Mouse (Mus musculus) lung, embryonic 15.5 days (tissue): ENCODE measurements around the gene Pih1d2. TPM values are rescaled to one million over a fixed set of nuclear protein-coding genes. Genes with fewer than 3 reads are reported as not detected.

ENCODE experiments used
- ATAC-seq: fragments of 200-750 bp; cut with Nextera tagmentation; 2 replicates; pipeline ENCODE4 v1.8.0; 2017; ENCODE audit warnings: moderate number of reproducible peaks, borderline replicate concordance; ENCODE audit not compliant: low FRiP score, low TSS enrichment; ENCODE audit errors: extremely low read depth
- H3K27ac ChIP-seq: fragments of 300-500 bp; sonication (generic); 2 replicates; pipeline ENCODE4 v1.5.1; 2015; ENCODE audit warnings: moderate library complexity, mild to moderate bottlenecking, inconsistent platforms
- H3K27me3 ChIP-seq: fragments of 300-500 bp; sonication (generic); 2 replicates; pipeline ENCODE4 v1.6.1; 2015; ENCODE audit warnings: inconsistent platforms
- H3K36me3 ChIP-seq: fragments of 300-500 bp; sonication (generic); 2 replicates; pipeline ENCODE4 v1.6.1; 2015; ENCODE audit warnings: inconsistent platforms
- H3K4me1 ChIP-seq: fragments of 300-500 bp; sonication (generic); 2 replicates; pipeline ENCODE4 v1.6.1; 2015; ENCODE audit warnings: inconsistent platforms
- H3K4me2 ChIP-seq: fragments of 300-500 bp; sonication (generic); 2 replicates; pipeline ENCODE4 v1.6.1; 2015; ENCODE audit warnings: inconsistent platforms, mild to moderate bottlenecking, moderate library complexity
- H3K4me3 ChIP-seq: fragments of 300-500 bp; sonication (generic); 2 replicates; pipeline ENCODE4 v1.5.1; 2015; ENCODE audit warnings: mild to moderate bottlenecking, inconsistent platforms
- H3K9ac ChIP-seq: fragments of 300-500 bp; sonication (generic); 2 replicates; pipeline ENCODE4 v1.6.1; 2015; ENCODE audit warnings: inconsistent platforms
- H3K9me3 ChIP-seq: fragments of 300-500 bp; sonication (generic); 2 replicates; pipeline ENCODE4 v1.6.1; 2016; ENCODE audit warnings: inconsistent platforms
- WGBS: fragments of 180-500 bp; shearing (Covaris S2); methylation state at CpG from one replicate; pipeline ENCODE4 v1.1.7; 2015; 5-methylcytosine and 5-hydroxymethylcytosine counted together
- polyA plus RNA-seq: library from polyadenylated mRNA; unstranded; fragments of >200 nt; fragmentation: Nextera tagmentation; extraction: Ambion mirVana; gene quantifications from 2 replicates; pipeline ENCODE4 v1.2.1, GENCODE M21; 2015

The Pih1d2 gene
- polyA plus RNA-seq, 1 experiment from 2014 or later, result 7.1 TPM

DNA sequence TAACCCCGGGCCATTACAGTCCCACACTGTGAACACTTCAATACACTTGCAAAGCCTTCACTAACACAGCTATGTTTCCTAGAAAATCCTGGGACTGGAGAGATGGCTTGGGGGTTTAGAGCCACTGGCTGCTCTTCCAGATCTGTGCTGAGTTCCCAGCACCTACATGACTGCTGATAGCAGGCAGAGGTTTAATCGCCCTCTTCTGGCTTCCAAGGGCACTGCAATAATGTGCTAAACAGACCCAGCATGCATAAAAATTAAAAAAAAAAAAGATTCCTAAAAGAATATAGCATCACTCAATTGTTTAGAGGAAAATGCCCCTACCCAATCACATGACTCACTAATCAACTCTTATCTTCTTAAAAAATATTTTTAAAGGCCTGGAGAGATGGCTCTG, 15.9 kb downstream of the Pih1d2 start:
- WGBS, result 59% methylated on average over 2 of the region's 2 CpGs
- H3K27ac ChIP-seq, result no peak overlapping the region
- H3K9ac ChIP-seq, result no peak overlapping the region
- no peak overlapping the region for H3K4me2 ChIP-seq
- peaks cover 34% of the 10 kb centered on the region for H3K36me3 ChIP-seq
- no peak overlapping the region for H3K4me3 ChIP-seq
- H3K4me1 ChIP-seq, result no peaks in the 10 kb centered on the region
- no peak for ATAC-seq
- H3K27me3 ChIP-seq, result no peaks in the 10 kb centered on the region
- H3K9me3 ChIP-seq, result no peaks in the 10 kb centered on the region

- WGBS, result 90% methylated on average over 11 of the region's 11 CpGs
- no peak for ATAC-seq
- no peak overlapping the region for H3K4me2 ChIP-seq
- no peaks in the 10 kb centered on the region for H3K9me3 ChIP-seq
- H3K27me3 ChIP-seq, result no peaks in the 10 kb centered on the region
- H3K36me3 ChIP-seq, result peaks cover 41% of the 10 kb centered on the region
- no peak overlapping the region for H3K27ac ChIP-seq
- no peaks in the 10 kb centered on the region for H3K4me1 ChIP-seq
- H3K4me3 ChIP-seq, result no peak overlapping the region
- H3K9ac ChIP-seq, result no peak overlapping the region
Measured at GRCm38 (mm10) chr9:50634270-50634669, 17.1 kb downstream of the Pih1d2 start.

DNA sequence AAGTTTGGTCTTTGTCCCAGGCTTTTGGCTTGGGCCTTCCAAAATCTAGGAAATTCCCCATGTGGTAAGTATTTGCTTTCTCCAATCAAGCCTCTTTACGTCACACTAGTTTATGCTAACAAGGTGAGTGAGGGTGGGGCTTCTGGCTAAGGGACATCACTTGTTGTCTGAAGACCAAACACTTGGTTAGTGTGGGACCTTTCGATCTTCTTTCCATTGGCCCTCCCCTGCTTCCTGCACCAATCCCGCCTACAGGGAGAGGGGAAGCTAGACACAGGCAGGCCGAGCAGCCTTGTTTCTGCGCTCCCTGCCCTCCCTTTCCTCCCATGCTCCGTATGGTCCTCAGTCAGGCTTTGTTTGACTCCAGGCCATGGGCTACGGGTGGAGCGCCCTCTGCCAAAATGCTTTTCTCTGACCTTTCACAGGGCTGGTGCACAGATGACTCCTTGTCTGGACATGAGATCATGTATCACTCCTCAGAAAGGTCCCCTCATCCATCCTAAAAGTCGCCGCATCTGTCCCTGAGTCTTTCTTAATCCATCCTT, 29.8 kb downstream of the Pih1d2 start:
- no peak for ATAC-seq
- Histone ChIP-seq H3K9ac (no peak overlapping the region), H3K4me1 (no peaks in the 10 kb centered on the region), H3K9me3 (no peaks in the 10 kb centered on the region), H3K36me3 (peaks cover 66% of the 10 kb centered on the region), H3K4me2 (no peak overlapping the region), H3K4me3 (no peak overlapping the region), H3K27me3 (no peaks in the 10 kb centered on the region), H3K27ac (no peak overlapping the region)
- WGBS, result 81% methylated on average over 10 of the region's 10 CpGs

- H3K9ac ChIP-seq, result no peak overlapping the region
- no peak overlapping the region for H3K4me2 ChIP-seq
- WGBS, result 95% methylated on average over 10 of the region's 10 CpGs
- no peak overlapping the region for H3K4me3 ChIP-seq
- H3K27ac ChIP-seq, result no peak overlapping the region
- ATAC-seq, result no peak
- H3K27me3 ChIP-seq, result no peaks in the 10 kb centered on the region
- peaks cover 55% of the 10 kb centered on the region for H3K36me3 ChIP-seq
- no peaks in the 10 kb centered on the region for H3K4me1 ChIP-seq
- H3K9me3 ChIP-seq, result no peaks in the 10 kb centered on the region
Measured at GRCm38 (mm10) chr9:50650503-50650902, 33.4 kb downstream of the Pih1d2 start.

DNA sequence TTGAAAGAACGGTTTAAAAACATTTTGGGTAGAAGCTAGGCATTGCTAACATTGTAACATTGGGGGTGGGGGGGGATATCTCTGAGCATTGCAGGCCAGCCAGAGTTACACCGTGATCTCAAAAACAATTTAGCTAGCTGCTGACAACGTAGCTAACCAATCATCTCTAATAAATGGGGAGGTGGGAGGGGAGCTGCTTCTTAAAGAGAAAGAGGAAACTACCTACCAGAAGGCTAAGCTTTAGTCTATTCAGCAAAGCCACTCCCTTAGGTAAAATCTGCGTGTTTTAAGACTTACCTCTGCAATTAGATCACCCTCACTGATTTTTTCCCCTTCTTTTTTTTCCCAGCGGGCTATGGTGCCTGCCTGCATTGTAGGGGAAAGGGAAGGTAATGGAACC, 41.3 kb downstream of the Pih1d2 start:
- no peaks in the 10 kb centered on the region for H3K9me3 ChIP-seq
- peaks cover 13% of the 10 kb centered on the region for H3K4me1 ChIP-seq
- no peak overlapping the region for H3K27ac ChIP-seq
- ATAC-seq, result no peak
- H3K9ac ChIP-seq, result peak overlapping the region; percentile 72
- H3K4me2 ChIP-seq, result peak overlapping the region; percentile 67
- peak overlapping the region; percentile 69 for H3K4me3 ChIP-seq
- peaks cover 12% of the 10 kb centered on the region for H3K36me3 ChIP-seq
- no peaks in the 10 kb centered on the region for H3K27me3 ChIP-seq
- WGBS, result 17% methylated on average over 5 of the region's 5 CpGs

GRCm38 (mm10) chr9:50658941-50659388, 41.8 kb downstream of the Pih1d2 start:
- Histone ChIP-seq H3K9me3 (no peaks in the 10 kb centered on the region), H3K4me3 (peak overlapping the region; percentile 69), H3K4me2 (peak overlapping the region; percentile 67), H3K27ac (peak overlapping the region; percentile 83), H3K27me3 (no peaks in the 10 kb centered on the region), H3K36me3 (peaks cover 7% of the 10 kb centered on the region), H3K4me1 (peaks cover 13% of the 10 kb centered on the region), H3K9ac (peak overlapping the region; percentile 72)
- peak; percentile 36 for ATAC-seq
- 0% methylated on average over 28 of the region's 28 CpGs for WGBS

DNA sequence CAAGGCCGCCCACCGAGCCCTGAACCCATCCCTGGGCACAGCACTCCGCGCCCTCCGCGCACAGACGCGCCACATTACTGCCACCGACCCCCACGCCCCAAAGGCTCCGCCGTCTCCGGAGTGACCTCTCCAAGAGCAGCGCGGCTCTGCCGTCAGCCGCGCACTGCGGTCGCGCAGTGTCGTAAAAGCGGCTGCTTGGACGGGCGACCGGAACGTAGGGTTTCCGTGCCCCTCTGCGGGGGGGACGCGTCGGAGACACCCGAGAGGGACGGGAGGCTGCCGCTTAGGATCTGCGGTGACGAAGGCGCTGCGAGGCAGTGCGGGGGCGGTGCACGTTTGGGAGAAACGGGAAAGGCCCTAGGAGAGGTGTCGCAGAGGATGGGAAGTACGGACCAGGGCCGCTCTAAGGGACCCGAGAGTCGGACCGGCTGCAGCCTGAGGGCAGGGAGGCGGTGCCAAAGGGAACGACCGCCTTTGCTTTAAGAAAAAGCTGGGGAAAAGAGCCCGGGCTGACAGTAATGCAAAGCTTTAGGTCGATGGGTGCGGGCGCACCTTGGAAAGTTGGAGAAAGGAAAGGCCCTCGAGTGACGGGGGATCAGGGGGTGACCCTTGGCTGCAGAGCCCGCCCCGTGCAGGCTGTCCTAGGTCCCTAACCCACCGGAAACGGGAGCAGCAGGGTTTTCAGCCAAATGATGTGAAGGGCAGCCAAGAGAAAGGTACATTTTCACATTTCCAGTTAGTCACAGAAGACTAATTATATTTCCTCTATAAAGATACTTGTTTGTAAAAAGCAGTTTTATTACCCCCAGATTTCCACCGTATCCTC, 42.5 kb downstream of the Pih1d2 start, which contains the start of gene Dlat:
TSS of gene Dlat (minus strand) at position 389 of the 826 bp plus-strand sequence.
- H3K4me1 ChIP-seq, result peaks cover 13% of the 10 kb centered on the region
- peaks cover 7% of the 10 kb centered on the region for H3K36me3 ChIP-seq
- peak within 1 kb of the TSS; percentile 67 for H3K4me2 ChIP-seq
- no peaks in the 10 kb centered on the region for H3K9me3 ChIP-seq
- peak within 1 kb of the TSS; percentile 83 for H3K27ac ChIP-seq
- no peaks in the 10 kb centered on the region for H3K27me3 ChIP-seq
- H3K4me3 ChIP-seq, result peak within 1 kb of the TSS; percentile 69
- peak within 1 kb of the TSS; percentile 72 for H3K9ac ChIP-seq
- peak; percentile 93 for ATAC-seq
- WGBS, result 1% methylated on average over 63 of the region's 63 CpGs

DNA sequence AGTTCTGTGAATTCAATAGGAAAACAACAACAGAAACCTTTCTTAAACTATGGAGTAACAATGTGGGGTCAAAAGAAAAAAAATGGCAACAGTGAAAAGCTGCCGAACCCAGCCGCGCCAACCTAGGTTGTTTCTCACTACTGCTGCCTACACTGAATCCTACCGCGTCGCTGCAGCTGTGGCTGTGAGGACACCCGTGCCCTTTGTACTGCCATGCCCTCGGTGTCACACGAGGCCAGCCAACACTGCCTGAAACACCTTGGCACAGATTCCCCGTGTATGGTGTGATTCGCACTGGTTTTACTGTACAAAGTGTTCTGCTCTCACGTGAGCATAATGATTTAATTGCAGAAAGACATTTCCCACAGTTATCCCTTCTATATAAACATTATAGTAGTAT, 43.3 kb downstream of the Pih1d2 start:
- Histone ChIP-seq H3K9me3 (no peaks in the 10 kb centered on the region), H3K4me1 (peaks cover 13% of the 10 kb centered on the region), H3K27ac (no peak overlapping the region), H3K4me3 (peak overlapping the region; percentile 69), H3K36me3 (peaks cover 5% of the 10 kb centered on the region), H3K27me3 (no peaks in the 10 kb centered on the region), H3K4me2 (peak overlapping the region; percentile 67), H3K9ac (peak overlapping the region; percentile 72; the same call in 1 of the 2 replicates)
- ATAC-seq, result no peak
- 15% methylated on average over 12 of the region's 12 CpGs for WGBS

DNA sequence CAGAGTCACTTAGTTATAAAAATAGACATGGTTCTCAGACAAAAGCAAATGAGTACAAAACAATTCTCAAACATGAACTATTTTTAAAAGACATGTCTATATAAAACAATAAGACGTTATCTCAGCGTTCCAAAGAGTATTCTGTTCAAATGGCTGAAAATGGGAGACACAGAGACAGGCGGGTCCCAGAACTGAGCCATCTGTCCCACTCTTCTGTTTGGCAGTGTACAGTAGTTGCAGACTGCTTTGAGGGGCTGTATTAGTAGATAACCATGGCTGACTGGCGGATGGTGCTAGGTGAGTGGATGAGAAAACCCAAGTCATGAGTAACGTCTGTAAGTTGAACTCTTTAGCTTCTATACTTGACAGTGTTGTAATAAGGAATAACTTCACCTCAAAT, 47.7 kb downstream of the Pih1d2 start:
- Histone ChIP-seq H3K4me2 (no peak overlapping the region), H3K27ac (no peak overlapping the region), H3K36me3 (no peaks in the 10 kb centered on the region), H3K9me3 (no peaks in the 10 kb centered on the region), H3K4me1 (peaks cover 3% of the 10 kb centered on the region), H3K4me3 (no peak overlapping the region), H3K9ac (no peak overlapping the region), H3K27me3 (no peaks in the 10 kb centered on the region)
- no peak for ATAC-seq
- WGBS, result 84% methylated on average over 5 of the region's 5 CpGs

DNA sequence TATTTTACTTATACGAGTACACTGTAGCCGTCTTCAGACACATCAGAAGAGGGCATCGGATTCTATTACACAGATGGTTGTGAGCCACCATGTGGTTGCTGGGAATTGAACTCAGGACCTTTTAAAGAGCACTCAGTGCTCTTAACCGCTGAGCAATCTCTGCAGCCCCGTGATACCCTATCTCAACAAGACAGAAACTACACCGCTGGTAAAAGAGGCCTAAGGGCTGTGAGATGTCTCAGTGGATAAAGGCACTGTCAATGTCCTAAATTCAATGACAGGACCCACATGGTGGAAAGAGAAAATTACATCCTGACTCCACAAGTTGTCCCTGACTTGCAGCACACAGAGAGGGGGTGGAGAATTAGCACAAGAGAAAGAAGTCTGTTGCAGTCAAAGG, 49.3 kb downstream of the Pih1d2 start:
- 76% methylated on average over 6 of the region's 6 CpGs for WGBS
- H3K27ac ChIP-seq, result no peak overlapping the region
- H3K27me3 ChIP-seq, result no peaks in the 10 kb centered on the region
- H3K4me1 ChIP-seq, result no peaks in the 10 kb centered on the region
- H3K9me3 ChIP-seq, result no peaks in the 10 kb centered on the region
- no peak overlapping the region for H3K4me2 ChIP-seq
- no peak for ATAC-seq
- H3K9ac ChIP-seq, result no peak overlapping the region
- H3K36me3 ChIP-seq, result no peaks in the 10 kb centered on the region
- H3K4me3 ChIP-seq, result no peak overlapping the region

- ATAC-seq, result no peak
- no peaks in the 10 kb centered on the region for H3K9me3 ChIP-seq
- no peak overlapping the region for H3K27ac ChIP-seq
- H3K36me3 ChIP-seq, result no peaks in the 10 kb centered on the region
- H3K9ac ChIP-seq, result no peak overlapping the region
- WGBS, result 68% methylated on average over 8 of the region's 8 CpGs
- H3K4me3 ChIP-seq, result no peak overlapping the region
- H3K4me2 ChIP-seq, result no peak overlapping the region
- H3K27me3 ChIP-seq, result no peaks in the 10 kb centered on the region
- no peaks in the 10 kb centered on the region for H3K4me1 ChIP-seq
Measured at GRCm38 (mm10) chr9:50667579-50668498, 50.7 kb downstream of the Pih1d2 start.
